Mouse (Mus musculus) retina, embryonic 14.5 days (tissue): Measurements from ENCODE around the gene Defb47.

Source experiments
- DNase-seq: peaks from one replicate; pipeline ENCODE4 v3.0.0-alpha.2; 2015; ENCODE audit warnings: low spot score

Defb47 gene

GRCm38 (mm10) chr14:62997777-62998176 is at the start of gene Defb47:
Defb47 (plus strand) TSS chr14:62998077.
- DNase-seq = no peak

- DNase-seq = no peak
Measured at GRCm38 (mm10) chr14:62956091-62956490, 41.8 kb upstream of the Defb47 start.

GRCm38 (mm10) chr14:62963632-62964031 is 34.2 kb upstream of the Defb47 start:
- DNase-seq = no peak

GRCm38 (mm10) chr14:62965342-62965741 is 32.5 kb upstream of the Defb47 start:
- no peak for DNase-seq

GRCm38 (mm10) chr14:62965811-62966520 is 31.9 kb upstream of the Defb47 start:
- no peak for DNase-seq

GRCm38 (mm10) chr14:62975046-62975445 is 22.8 kb upstream of the Defb47 start:
- DNase-seq = peak; percentile 81

- no peak for DNase-seq
Measured at GRCm38 (mm10) chr14:62979815-62980214, 18.1 kb upstream of the Defb47 start.

GRCm38 (mm10) chr14:62984410-62984809 is 13.5 kb upstream of the Defb47 start, which contains the start of gene Defb48:
Defb48 (minus strand) TSS chr14:62984510.
- no peak for DNase-seq

GRCm38 (mm10) chr14:62991271-62991670 is 6.6 kb upstream of the Defb47 start:
- no peak for DNase-seq

GRCm38 (mm10) chr14:62991849-62992510 is 5.9 kb upstream of the Defb47 start:
- DNase-seq = no peak

- no peak for DNase-seq
Measured at GRCm38 (mm10) chr14:62998977-62999376, 1.1 kb downstream of the Defb47 start.

GRCm38 (mm10) chr14:63002588-63002987 is 4.7 kb downstream of the Defb47 start:
- DNase-seq = no peak

GRCm38 (mm10) chr14:63011471-63011870 is 13.6 kb downstream of the Defb47 start, which contains the start of gene Defb43:
Defb43 (plus strand) TSS chr14:63011771.
- DNase-seq = no peak

GRCm38 (mm10) chr14:63013082-63013481 is 15.2 kb downstream of the Defb47 start:
- DNase-seq = no peak

GRCm38 (mm10) chr14:63014667-63015066 is 16.8 kb downstream of the Defb47 start:
- DNase-seq = no peak

GRCm38 (mm10) chr14:63020524-63021156 is 22.8 kb downstream of the Defb47 start:
- no peak for DNase-seq

GRCm38 (mm10) chr14:63046691-63047090 is 48.8 kb downstream of the Defb47 start, which contains the start of gene Defb42:
Defb42 (plus strand) TSS chr14:63046991.
- DNase-seq = no peak

GRCm38 (mm10) chr14:63049910-63050370 is 52.1 kb downstream of the Defb47 start, which contains the start of gene Defb30:
Defb30 (minus strand) TSS chr14:63049960.
- DNase-seq = no peak
